Mouse (Mus musculus) stomach, postnatal 0 days (tissue): ENCODE data around the gene 4931406P16Rik. TPM values are rescaled to one million over a fixed set of nuclear protein-coding genes. Genes with fewer than 3 reads are reported as not detected.

Experiments
- ATAC-seq: fragments of 200-750 bp; cut with Nextera tagmentation; 2 replicates; pipeline ENCODE4 v1.8.0; 2017; ENCODE audit not compliant: low FRiP score, low TSS enrichment
- DNase-seq: peaks from one replicate; pipeline ENCODE4 v3.0.0-alpha.2; 2016; ENCODE audit warnings: low spot score
- H3K27ac ChIP-seq: fragments of 300-500 bp; sonication (generic); replicated peaks from 2 replicates; pipeline ENCODE4 v1.5.1; 2014; ENCODE audit warnings: mild to moderate bottlenecking, control low read depth
- H3K27me3 ChIP-seq: fragments of 300-500 bp; sonication (generic); 2 replicates; pipeline ENCODE4 v1.6.1; 2014; ENCODE audit warnings: low read length; ENCODE audit not compliant: control insufficient read depth, insufficient read depth
- H3K36me3 ChIP-seq: fragments of 300-500 bp; sonication (generic); 2 replicates; pipeline ENCODE4 v1.6.1; 2014; ENCODE audit warnings: low read length, mixed read lengths; ENCODE audit not compliant: control insufficient read depth, insufficient read depth
- H3K4me1 ChIP-seq: fragments of 300-500 bp; sonication (generic); replicated peaks from 2 replicates; pipeline ENCODE4 v1.6.1; 2014; ENCODE audit warnings: antibody characterized with exemption; ENCODE audit not compliant: control insufficient read depth, insufficient read depth
- H3K4me2 ChIP-seq: fragments of 300-500 bp; sonication (generic); replicated peaks from 2 replicates; pipeline ENCODE4 v1.6.1; 2014; ENCODE audit warnings: low read depth, mild to moderate bottlenecking, control low read depth, moderate library complexity
- H3K4me3 ChIP-seq: fragments of 300-500 bp; sonication (generic); 2 replicates; pipeline ENCODE4 v1.5.1; 2014; ENCODE audit warnings: low read depth, low read length, control low read depth
- H3K9ac ChIP-seq: fragments of 300-500 bp; sonication (generic); 2 replicates; pipeline ENCODE4 v1.6.1; 2014; ENCODE audit warnings: mild to moderate bottlenecking, low read length, control low read depth, mixed read lengths
- H3K9me3 ChIP-seq: fragments of 300-500 bp; sonication (generic); 2 replicates; pipeline ENCODE4 v1.6.1; 2016; ENCODE audit warnings: low read length; ENCODE audit not compliant: control insufficient read depth
- CTCF ChIP-seq: IDR thresholded peaks from 2 replicates; pipeline ENCODE4 v1.5.1; 2016; ENCODE audit warnings: antibody characterized with exemption, low read depth, mild to moderate bottlenecking, moderate library complexity
- EP300 ChIP-seq: optimal IDR thresholded peaks from 2 replicates; pipeline ENCODE3; 2016; ENCODE audit warnings: antibody characterized with exemption
- WGBS: fragments of 180-500 bp; shearing (Covaris S2); extraction: QIAGEN DNeasy Blood & Tissue Kit; methylation state at CpG from one replicate; pipeline ENCODE4 v1.1.7; 2014; 5-methylcytosine and 5-hydroxymethylcytosine counted together
- polyA plus RNA-seq: library from polyadenylated mRNA; unstranded; fragments of >200 nt; fragmentation: Nextera tagmentation; extraction: Ambion mirVana; gene quantifications from 2 replicates; pipeline ENCODE4 v1.2.1, GENCODE M21; 2015

Gene 4931406P16Rik
- polyA plus RNA-seq, 1 experiment from 2014 or later = 16.1 TPM

DNA sequence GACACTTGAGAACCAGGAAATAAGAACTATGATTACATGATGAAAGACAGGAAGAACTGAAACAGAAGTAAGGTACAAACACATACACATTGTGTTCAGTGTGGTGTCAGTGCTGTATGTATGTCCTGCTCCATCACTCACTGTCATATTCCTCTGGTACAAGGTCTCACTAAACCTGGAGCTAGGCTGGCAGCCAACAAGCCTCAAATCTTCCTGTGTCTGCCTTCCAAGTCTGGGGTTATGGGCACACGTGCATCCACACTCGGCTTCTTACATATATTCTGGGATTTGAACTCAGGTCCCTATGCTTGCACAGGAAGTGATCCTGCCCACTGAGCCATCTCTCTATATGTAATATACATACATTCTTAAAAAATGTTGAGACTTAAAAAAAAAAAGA, 20.7 kb downstream of the 4931406P16Rik start:
- H3K27ac ChIP-seq = no peak overlapping the region
- no peak overlapping the region for H3K4me3 ChIP-seq
- no peaks in the 10 kb centered on the region for H3K36me3 ChIP-seq
- ATAC-seq = no peak
- H3K9ac ChIP-seq = no peak overlapping the region
- H3K9me3 ChIP-seq = no peaks in the 10 kb centered on the region
- no peaks in the 10 kb centered on the region for H3K27me3 ChIP-seq
- no peaks in the 10 kb centered on the region for H3K4me1 ChIP-seq
- WGBS = 76% methylated on average over 2 of the region's 2 CpGs
- DNase-seq = no peak
- H3K4me2 ChIP-seq = no peak overlapping the region
- no peak for TF ChIP-seq EP300
- TF ChIP-seq CTCF = no peak

DNA sequence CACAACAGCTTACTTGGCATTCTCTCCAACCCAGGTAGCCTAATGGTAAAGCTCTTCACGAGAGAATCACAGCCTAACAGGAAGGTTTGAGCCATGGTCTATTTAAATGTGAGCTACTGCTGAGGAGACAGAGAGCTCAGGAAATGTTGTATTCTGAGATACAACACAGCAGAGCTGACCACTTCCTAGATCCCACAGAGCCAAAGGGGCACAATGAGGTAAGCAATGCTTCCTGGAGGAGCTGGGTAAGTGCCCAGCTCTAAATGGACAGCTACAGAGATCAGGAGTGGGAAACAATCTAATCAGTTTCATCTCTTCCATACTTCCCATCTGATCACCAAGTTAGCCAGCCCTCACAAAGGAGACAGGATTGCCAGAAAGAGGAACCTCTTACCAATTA, 22.1 kb downstream of the 4931406P16Rik start:
- WGBS = 44% methylated on average over 1 of the region's 1 CpGs
- DNase-seq (no peak), ATAC-seq (peak; percentile 27; the same call in 1 of the 2 replicates)
- H3K4me2 ChIP-seq = no peak overlapping the region
- no peak for TF ChIP-seq CTCF
- no peak for TF ChIP-seq EP300
- no peak overlapping the region for H3K4me3 ChIP-seq
- no peaks in the 10 kb centered on the region for H3K27me3 ChIP-seq
- no peaks in the 10 kb centered on the region for H3K4me1 ChIP-seq
- no peaks in the 10 kb centered on the region for H3K9me3 ChIP-seq
- no peak overlapping the region for H3K9ac ChIP-seq
- no peaks in the 10 kb centered on the region for H3K36me3 ChIP-seq
- H3K27ac ChIP-seq = peak overlapping the region; percentile 37

DNA sequence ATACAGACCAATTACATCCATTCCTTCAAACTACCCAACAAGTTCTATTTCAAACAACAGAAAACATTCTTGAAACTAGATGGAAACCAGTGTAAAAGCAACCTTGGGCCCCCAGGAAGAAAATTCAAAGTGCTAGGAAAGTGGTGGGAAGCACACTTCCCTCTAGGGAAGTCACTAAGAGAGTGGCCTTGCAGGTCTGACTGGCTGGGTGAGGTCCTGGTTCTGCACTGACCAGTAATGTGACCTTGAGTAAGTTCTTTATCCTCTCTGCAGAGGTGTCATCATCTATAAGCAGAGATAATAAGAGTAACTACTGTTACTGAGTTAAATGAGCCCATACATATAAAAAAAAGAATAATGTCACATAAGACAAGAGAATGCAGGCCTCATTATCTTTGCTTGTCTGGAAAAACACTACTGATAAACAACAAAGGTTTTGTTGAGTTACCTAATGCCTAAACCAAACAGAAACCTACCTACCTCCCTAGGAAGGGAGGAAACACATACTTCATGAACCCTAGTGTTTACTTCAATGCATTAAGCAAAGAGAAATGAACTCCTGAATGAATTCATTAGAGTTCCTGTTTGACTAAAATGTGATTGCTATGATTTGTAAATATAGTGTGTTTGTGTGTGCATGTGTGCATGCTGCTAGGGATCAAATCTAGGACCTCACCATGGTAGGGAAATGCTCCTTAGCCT, 22.8 kb downstream of the 4931406P16Rik start:
- Histone ChIP-seq H3K9ac (no peak overlapping the region), H3K27me3 (no peaks in the 10 kb centered on the region), H3K4me1 (no peaks in the 10 kb centered on the region), H3K27ac (peak overlapping the region; percentile 37), H3K4me2 (no peak overlapping the region), H3K9me3 (no peaks in the 10 kb centered on the region), H3K36me3 (no peaks in the 10 kb centered on the region), H3K4me3 (no peak overlapping the region)
- DNase-seq (peak; percentile 74), ATAC-seq (peak; percentile 90)
- TF ChIP-seq CTCF (no peak), EP300 (no peak)

DNA sequence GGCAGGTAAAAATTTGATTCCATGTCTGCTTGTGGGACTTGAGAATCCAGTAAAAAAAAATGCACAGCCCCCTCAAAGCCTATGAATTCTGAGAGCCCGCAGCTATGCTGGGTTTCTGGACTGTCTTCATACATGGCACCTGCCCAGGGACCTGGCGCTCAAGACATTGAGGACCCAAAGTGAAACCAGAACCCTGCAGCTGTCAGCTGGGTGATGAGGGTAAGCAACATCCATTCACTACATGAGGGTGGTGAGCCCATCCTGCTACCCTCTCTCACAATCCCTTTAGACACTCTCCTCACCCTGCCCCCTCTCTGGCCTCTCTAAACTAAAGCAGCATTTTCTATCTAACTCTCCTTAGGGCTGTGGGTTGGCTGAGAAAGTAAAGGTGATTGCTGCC, 35.7 kb downstream of the 4931406P16Rik start:
- no peak for DNase-seq
- ATAC-seq = no peak
- Histone ChIP-seq H3K4me3 (no peak overlapping the region), H3K9ac (no peak overlapping the region), H3K4me1 (no peaks in the 10 kb centered on the region), H3K27ac (no peak overlapping the region), H3K9me3 (no peaks in the 10 kb centered on the region), H3K4me2 (no peak overlapping the region), H3K36me3 (peaks cover 3% of the 10 kb centered on the region; the same call in 1 of the 2 replicates), H3K27me3 (no peaks in the 10 kb centered on the region)
- 93% methylated on average over 2 of the region's 2 CpGs for WGBS
- no peak for TF ChIP-seq CTCF
- TF ChIP-seq EP300 = no peak

DNA sequence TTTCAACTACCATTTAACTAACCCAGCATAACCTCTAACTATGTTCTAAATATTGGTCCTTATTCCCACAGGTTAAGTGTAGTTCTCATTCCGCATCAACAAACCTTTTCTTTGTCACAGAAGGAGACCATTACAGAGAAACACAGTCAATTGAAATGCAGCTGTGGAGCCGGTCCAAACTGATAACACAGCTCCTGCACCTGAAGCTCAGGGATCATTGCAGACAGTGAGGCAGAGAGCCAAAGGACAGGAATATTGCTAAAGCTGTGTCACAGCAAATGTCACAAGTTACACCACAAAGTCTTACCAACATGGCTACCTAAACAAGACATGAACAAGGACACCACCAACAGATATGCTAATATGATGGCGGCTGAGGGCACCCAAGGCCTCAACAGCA, 37.3 kb downstream of the 4931406P16Rik start:
- no peaks in the 10 kb centered on the region for H3K4me1 ChIP-seq
- ATAC-seq (no peak), DNase-seq (no peak)
- WGBS = 90% methylated on average over 3 of the region's 3 CpGs
- TF ChIP-seq CTCF = no peak
- no peak for TF ChIP-seq EP300
- H3K27ac ChIP-seq = no peak overlapping the region
- H3K36me3 ChIP-seq = peaks cover 3% of the 10 kb centered on the region; the same call in 1 of the 2 replicates
- no peak overlapping the region for H3K4me3 ChIP-seq
- H3K4me2 ChIP-seq = no peak overlapping the region
- no peak overlapping the region for H3K9ac ChIP-seq
- H3K9me3 ChIP-seq = no peaks in the 10 kb centered on the region
- no peaks in the 10 kb centered on the region for H3K27me3 ChIP-seq

DNA sequence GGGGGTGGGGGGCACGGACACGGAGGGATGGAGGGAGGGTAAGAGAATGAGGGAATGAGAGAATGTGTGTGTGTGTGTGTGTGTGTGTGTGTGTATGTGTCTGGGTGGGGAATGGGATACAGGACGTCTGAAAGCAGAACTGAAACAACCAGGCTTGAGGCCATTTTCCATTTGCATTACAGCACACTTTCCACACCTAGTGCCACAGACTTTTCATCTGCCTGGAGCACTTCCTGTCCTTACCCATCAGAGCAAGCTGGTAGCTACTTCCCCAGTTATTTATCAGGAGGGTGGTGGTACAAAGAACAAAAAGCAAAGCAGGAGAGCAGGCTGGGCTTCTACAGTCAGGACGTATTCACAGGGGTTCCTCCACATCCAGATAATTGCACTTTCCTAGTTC, 40.9 kb downstream of the 4931406P16Rik start:
- ATAC-seq = no peak
- Histone ChIP-seq H3K9ac (no peak overlapping the region), H3K27me3 (no peaks in the 10 kb centered on the region), H3K4me3 (no peak overlapping the region), H3K9me3 (no peaks in the 10 kb centered on the region), H3K4me2 (no peak overlapping the region), H3K36me3 (peaks cover 3% of the 10 kb centered on the region; the same call in 1 of the 2 replicates), H3K27ac (no peak overlapping the region), H3K4me1 (peaks cover 2% of the 10 kb centered on the region; the same call in 1 of the 2 replicates)
- 60% methylated on average over 4 of the region's 4 CpGs for WGBS
- TF ChIP-seq CTCF (no peak), EP300 (no peak)
- DNase-seq = no peak
